Mouse (Mus musculus): ENCODE measurements around the gene Zic5.

DNA sequence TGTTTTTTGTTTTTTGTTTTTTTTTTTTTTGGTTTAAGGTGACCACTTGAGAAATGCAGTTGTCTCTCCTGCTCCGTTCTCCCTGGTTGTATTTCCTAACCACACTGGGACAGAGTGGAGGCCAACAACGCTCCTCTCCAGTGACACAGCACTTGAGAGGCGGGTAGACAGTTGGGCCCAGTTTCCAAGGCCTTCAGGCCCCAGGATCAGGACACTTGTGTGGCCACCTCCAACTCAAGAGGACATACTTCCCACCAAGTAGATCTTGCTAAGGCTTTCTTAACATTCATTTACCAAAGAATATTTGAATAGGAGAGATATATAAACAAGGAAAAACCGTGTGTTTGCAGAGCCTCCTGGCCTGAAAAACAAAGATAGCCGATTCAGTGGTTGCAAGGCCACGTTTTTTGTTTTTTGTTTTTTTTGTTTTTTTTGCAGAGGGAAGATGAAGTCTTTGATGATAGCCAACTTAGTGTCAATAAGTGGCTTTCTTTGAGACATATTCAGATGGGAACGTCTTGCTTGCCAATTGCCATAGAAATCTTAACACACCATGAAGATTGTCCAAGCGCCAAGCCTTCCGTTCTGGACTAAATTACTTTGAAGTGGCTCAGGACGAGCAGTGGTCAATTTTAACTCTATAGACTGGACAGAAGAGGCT, 10.4 kb downstream of the Zic5 start:
- TF ChIP-seq CTCF (IDR thresholded peaks at IDR 0.05; ENCODE audit: control insufficient read depth, insufficient read depth, low read length) (no peak), POLR2A (IDR thresholded peaks at IDR 0.05; ENCODE audit: borderline replicate concordance, control insufficient read depth, low read depth, low read length) (no peak)
